In the genomic region with DNA sequence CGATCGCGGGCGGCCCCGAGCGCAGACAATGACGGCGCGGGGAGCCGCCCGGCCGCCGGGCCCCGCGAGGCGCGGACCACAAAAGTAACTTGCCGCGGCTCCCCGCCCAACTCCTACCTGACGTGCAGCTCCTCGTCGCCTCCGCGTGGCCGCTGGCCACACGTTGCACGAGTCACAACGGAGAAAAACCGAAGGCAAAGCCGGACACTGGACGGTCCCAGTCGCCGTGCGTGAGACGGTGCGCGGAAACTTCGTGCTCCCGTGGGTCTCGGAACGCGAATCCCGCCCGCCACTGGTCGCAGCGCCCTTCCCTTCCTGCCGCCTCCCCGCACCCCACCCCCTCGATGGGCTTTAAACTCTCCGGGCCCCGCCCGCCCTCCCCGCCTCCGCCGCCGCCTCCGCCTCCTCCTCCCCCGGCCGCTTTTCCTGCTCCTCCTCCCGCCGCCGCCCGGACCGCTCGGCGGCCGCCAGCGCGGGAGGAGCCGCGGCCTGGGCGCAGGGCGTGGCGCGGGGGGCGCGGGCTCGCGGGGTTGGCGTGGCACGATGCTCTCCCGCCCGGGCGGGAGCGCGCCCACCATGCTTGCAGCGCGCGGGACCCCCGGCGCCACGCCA, we compare ENCODE assay signal across 8 mouse cellular contexts. TPM values are rescaled to one million over a fixed set of nuclear protein-coding genes. Genes with fewer than 3 reads are reported as not detected.
DNase-seq lines count a peak whose midpoint lies in the region; ATAC-seq lines count a peak whose summit lies in the region.

No protein-coding gene starts in this region.

- peak; percentile 50 to 67 for DNase-seq in adrenal gland, adult 18-20 months (ENCODE audit: low spot score in 2 of 2)
- DNase-seq in embryonic facial prominence, embryonic 10.5 days (ENCODE audit: low spot score) = peak; percentile 86
- peak; percentile 92 for DNase-seq in heart, embryonic 10.5 days (ENCODE audit: low spot score)
- DNase-seq in kidney, adult 9 months = peak; percentile 46
- peak; percentile 19 for DNase-seq in ovary, postnatal 14 days (ENCODE audit: low spot score)
- no peak for DNase-seq in layer of hippocampus, postnatal 36 days
- no peak for DNase-seq in spleen, adult 12 weeks (ENCODE audit: low spot score)

- peak overlapping the region; percentile 97 for H3K27ac ChIP-seq in embryonic facial prominence, embryonic 10.5 days (replicated peaks)
- H3K27ac ChIP-seq in heart, embryonic 10.5 days = peak overlapping the region; percentile 96
- peak overlapping the region; percentile 89 for H3K27ac ChIP-seq in lung, embryonic 16.5 days (ENCODE audit: low read length)

- H3K36me3 ChIP-seq in embryonic facial prominence, embryonic 10.5 days (replicated peaks) = peaks cover 12% of the 10 kb centered on the region
- H3K36me3 ChIP-seq in heart, embryonic 10.5 days = peaks cover 8% of the 10 kb centered on the region; the same call in 1 of the 2 replicates
- no peaks in the 10 kb centered on the region for H3K36me3 ChIP-seq in lung, embryonic 16.5 days (ENCODE audit: control insufficient read depth, insufficient read depth, low read length)

- ATAC-seq in lung, embryonic 16.5 days (ENCODE audit: low read depth) = peak; percentile 84

- peaks cover 14% of the 10 kb centered on the region for H3K4me1 ChIP-seq in embryonic facial prominence, embryonic 10.5 days
- 0 out of 2 replicates have a peak, but pooled peaks cover 6% of the 10 kb centered on the region for H3K4me1 ChIP-seq in heart, embryonic 10.5 days
- H3K4me1 ChIP-seq in lung, embryonic 16.5 days (replicated peaks; ENCODE audit: control insufficient read depth, insufficient read depth, low read length) = peaks cover 7% of the 10 kb centered on the region; the same call in 1 of the 2 replicates

- H3K9ac ChIP-seq in lung, embryonic 16.5 days (ENCODE audit: low read length) = peak overlapping the region; percentile 91

- under 1% methylated on average over 87 of the region's 93 CpGs for WGBS in embryonic facial prominence, embryonic 10.5 days
- WGBS in heart, embryonic 10.5 days = 2% methylated on average over 81 of the region's 93 CpGs
- WGBS in lung, embryonic 16.5 days = under 1% methylated on average over 65 of the region's 93 CpGs

- H3K27me3 ChIP-seq in embryonic facial prominence, embryonic 10.5 days (replicated peaks; ENCODE audit: low read depth, poor library complexity, severe bottlenecking) = peaks cover 100% of the 10 kb centered on the region
- H3K27me3 ChIP-seq in heart, embryonic 10.5 days (ENCODE audit: insufficient read depth, poor library complexity, severe bottlenecking) = peaks cover 77% of the 10 kb centered on the region
- H3K27me3 ChIP-seq in lung, embryonic 16.5 days (ENCODE audit: control insufficient read depth, insufficient read depth, low read depth, low read length) = peaks cover 62% of the 10 kb centered on the region

- peak overlapping the region; percentile 74 for H3K4me3 ChIP-seq in embryonic facial prominence, embryonic 10.5 days
- H3K4me3 ChIP-seq in heart, embryonic 10.5 days = peak overlapping the region; percentile 74
- peak overlapping the region; percentile 66 for H3K4me3 ChIP-seq in lung, embryonic 16.5 days (ENCODE audit: low read length)

- H3K9me3 ChIP-seq in embryonic facial prominence, embryonic 10.5 days = no peaks in the 10 kb centered on the region
- H3K9me3 ChIP-seq in heart, embryonic 10.5 days = no peaks in the 10 kb centered on the region
- H3K9me3 ChIP-seq in lung, embryonic 16.5 days (ENCODE audit: control insufficient read depth, low read length) = no peaks in the 10 kb centered on the region

- peak overlapping the region; percentile 70 for H3K4me2 ChIP-seq in lung, embryonic 16.5 days (ENCODE audit: low read depth, low read length)

RNA-seq across cellular contexts. Expression of a gene that starts 1.3 kb away (rescaled TPM):
- 10 to 100 TPM; 61.1 to 71.2 TPM for total RNA-seq in adrenal gland, adult 18-20 months (2021)
- 637 and 676 TPM in 2 replicates for polyA plus RNA-seq in embryonic facial prominence, embryonic 10.5 days (2016; fragmentation: Nextera tagmentation; extraction: Ambion mirVana)
- 654 and 797 TPM in 2 replicates for polyA plus RNA-seq in heart, embryonic 10.5 days (2016; fragmentation: Nextera tagmentation; extraction: Ambion mirVana)
- polyA plus RNA-seq in lung, embryonic 16.5 days (2015; fragmentation: Nextera tagmentation; extraction: Ambion mirVana) = 518 and 579 TPM in 2 replicates
- total RNA-seq in layer of hippocampus, postnatal 36 days (2021) = 10 to 100 TPM; 21.9 to 22.6 TPM

Comparison
In these comparisons a context has a peak if more than half of its experiments do, and no peak if none do; other contexts are left out.
1. DNase-seq: peak in adrenal gland, adult 18-20 months (2 of 2), embryonic facial prominence, embryonic 10.5 days (single experiment), heart, embryonic 10.5 days (single experiment), kidney, adult 9 months (single experiment) and ovary, postnatal 14 days (single experiment); none in layer of hippocampus, postnatal 36 days (0 of 2) and spleen, adult 12 weeks (single experiment).
2. Peak in every context shown above with its lines, with median percentiles within 50 percentile points of each other: H3K27ac ChIP-seq and H3K4me3 ChIP-seq.